Mouse (Mus musculus) testis, postnatal 10 days (tissue): Measurements from ENCODE around the gene Ryr1.

Experiments
- DNase-seq: peaks from one replicate; pipeline ENCODE4 v3.0.0; 2021; ENCODE audit warnings: low spot score

The Ryr1 gene

GRCm38 (mm10) chr7:29032685-29033084 lies 92.3 kb downstream of the Ryr1 start:
- no peak for DNase-seq

GRCm38 (mm10) chr7:29031641-29032040 lies 93.3 kb downstream of the Ryr1 start:
- no peak for DNase-seq

DNA sequence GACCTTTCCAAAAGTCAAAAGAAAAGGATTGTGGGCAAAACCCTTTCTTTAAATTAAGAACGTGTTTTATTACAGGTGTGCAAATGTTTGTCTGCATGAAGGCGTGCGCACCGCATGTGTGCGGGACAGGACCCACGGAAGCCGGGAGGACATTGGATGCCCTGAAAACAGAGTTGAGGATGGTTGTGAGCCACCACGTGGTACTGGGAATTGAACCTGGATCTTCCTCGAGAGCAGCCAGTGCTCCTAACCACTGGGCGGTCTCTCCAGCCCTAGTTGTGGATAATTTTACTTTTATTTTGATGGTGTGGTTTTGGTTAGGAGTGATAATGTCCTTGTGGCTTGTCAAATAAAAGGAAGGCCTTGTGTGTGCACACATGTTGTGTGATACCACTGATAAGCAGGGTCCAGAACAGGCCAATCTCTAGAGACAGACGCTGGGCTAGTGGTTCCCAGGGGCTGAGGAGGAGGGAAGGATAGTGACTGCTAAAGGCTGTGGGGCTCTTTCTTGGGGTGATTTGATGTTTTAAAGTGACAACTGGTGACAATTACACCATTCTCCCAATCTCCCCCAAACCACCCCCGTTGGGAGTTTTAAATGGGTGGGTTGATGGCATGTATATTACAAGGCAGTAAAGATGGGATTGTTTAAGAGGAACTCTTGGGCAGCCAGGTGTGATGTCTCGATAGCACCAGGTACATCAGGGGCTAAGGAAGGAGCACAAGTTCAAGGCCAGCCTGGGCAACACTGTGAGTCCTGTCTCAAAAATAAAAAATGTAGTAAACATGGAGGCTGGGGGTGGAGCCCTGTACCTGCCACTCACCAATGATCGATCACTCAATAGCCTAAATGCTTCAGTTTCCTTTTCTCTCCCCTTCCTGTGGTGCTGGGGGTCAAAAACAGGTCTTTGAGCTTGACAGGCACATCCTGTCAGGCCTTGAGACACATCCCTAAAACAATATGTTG lies 95.0 kb downstream of the Ryr1 start:
- DNase-seq = no peak

- DNase-seq = no peak
Observed at GRCm38 (mm10) chr7:29028761-29029160, 96.2 kb downstream of the Ryr1 start.

GRCm38 (mm10) chr7:29026811-29027210 lies 98.2 kb downstream of the Ryr1 start:
- DNase-seq = no peak

DNA sequence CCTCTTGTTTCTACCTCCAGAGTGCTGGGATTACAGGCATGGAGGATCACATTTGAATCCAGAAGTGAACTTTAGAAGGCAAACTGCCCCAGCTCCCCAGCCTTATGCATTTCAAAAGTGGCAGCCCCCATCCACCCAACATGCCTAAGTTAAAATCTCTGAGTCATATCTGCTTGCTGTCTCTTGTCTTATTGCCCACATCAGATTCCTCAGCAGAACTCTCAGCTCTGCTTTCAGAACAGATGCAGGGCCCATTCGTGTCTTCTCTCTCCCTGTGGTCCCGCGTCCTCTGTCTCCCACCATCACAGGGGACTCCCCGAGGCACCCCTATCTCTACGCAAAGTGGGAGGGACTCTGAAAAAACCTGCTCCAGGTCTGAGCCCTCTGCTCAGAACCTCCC lies 98.8 kb downstream of the Ryr1 start:
- no peak for DNase-seq

DNA sequence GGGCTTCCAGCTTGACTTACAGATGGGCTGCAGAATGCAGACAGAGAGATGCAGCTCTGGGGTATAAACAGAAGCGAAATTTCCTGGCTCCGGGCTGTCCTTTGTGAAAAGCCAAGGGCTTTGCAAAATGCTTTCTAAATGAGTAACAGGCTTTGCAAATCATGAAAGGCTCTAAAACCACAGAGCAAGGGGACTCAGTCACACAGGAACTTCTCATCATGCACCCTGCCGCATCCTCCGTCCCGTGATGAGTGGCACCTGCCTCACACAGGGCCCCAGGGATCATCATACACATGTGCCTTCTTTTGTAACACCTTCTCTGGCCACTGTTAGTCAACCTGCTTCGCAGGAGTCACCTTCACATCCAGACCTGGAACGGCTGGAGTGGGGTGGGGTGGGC lies 99.4 kb downstream of the Ryr1 start:
- no peak for DNase-seq

DNA sequence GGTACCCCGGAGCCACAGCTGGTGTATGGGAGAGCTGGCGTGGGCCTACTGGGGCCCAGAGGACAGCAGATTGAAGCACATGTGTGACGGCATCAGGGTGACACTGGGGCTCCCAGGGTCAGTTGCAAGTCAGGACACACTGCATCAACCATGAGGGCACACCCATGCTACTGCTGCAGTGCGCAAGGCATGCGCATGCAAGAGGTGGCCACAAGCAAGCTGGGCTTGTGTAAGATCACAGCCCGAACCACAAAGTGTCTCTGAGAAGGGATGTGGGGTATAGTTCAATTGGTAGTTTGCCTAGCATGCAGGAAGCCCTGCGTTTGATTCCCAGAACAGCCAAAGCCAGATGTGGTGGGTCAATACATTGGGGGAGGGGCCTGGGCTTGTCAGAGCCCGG lies 101.5 kb downstream of the Ryr1 start:
- no peak for DNase-seq

- no peak for DNase-seq
Observed at GRCm38 (mm10) chr7:29022479-29022878, 102.5 kb downstream of the Ryr1 start.

DNA sequence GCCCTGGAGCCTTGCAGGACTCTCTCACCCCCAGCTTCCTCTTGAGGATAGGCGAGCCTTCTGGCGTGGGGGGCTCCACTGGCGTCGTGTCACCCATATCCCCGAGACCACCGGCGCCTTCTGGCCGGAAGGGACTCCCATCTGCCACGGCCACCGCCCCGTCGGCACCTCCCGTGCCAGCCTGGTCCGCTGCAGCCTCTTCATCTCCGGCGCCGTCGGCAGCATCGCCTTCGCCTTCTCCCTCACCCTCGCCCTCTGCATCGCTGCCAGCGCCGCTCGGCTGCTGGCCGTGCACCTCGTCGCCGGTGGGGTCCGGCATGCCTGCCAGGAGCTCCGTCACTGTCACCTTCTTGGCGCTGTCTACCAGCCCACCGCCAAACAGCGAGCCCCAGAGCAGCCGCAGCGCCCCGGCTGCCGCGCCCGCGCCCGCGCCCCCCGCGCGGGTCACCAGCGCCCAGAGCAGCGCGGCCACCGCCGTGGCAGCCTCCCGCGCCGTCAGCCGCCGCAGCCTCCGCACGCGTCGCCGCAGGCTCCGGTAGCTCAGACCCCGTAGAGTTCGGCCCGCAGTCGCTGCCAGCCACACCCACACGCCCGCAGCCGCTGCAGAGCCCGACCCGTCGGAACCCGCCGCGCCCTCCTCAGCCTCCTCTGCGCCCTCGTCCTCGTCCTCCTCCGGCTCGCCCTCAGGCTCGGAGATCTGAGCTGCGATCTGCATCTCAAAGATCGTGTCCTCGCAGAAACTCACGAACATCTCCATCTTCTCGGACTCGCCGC lies 105.3 kb downstream of the Ryr1 start:
- DNase-seq = no peak

DNA sequence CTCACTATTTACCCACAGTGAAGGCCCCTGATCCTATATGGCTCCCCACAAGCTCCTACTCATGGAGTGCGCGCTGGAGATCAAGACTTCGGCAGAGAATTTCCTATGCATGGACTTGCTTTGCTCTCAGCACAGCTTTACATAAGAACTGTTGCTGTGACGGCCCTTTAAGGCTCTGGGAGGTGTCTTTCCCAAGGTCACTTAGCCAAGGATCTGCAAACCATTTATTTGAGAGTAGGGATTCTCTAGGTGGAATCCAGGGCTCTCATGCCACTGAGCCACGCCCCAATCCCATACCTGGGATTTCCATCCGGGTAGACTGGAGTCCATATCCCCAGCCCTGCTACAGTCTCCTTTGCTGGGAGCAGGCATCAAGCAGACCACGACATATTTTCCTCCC lies 107.8 kb downstream of the Ryr1 start:
- DNase-seq = no peak

GRCm38 (mm10) chr7:29016440-29016839 lies 108.5 kb downstream of the Ryr1 start:
- no peak for DNase-seq

- DNase-seq = no peak
Observed at GRCm38 (mm10) chr7:29014984-29015383, 110.0 kb downstream of the Ryr1 start.

DNA sequence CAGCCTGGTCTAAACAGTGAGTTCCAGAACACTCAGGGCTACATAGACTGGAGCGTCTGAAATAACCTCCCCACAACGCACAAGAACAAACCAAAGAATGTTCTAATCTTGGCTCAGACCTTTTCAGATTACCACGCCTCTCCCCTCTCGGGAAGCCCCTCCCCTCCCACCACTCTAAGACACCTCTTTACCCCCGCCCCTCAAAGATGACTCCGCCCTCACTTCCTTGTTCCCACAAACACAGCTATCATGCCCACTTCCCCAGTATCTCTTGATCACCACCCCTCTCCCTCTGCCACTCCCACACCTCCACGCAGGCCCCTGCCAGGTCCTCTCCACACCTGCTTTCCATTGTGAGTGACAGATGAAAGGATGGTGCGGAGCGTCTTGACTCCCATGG lies 116.3 kb downstream of the Ryr1 start:
- DNase-seq = no peak

GRCm38 (mm10) chr7:29008171-29008570 lies 116.8 kb downstream of the Ryr1 start:
- DNase-seq = no peak

DNA sequence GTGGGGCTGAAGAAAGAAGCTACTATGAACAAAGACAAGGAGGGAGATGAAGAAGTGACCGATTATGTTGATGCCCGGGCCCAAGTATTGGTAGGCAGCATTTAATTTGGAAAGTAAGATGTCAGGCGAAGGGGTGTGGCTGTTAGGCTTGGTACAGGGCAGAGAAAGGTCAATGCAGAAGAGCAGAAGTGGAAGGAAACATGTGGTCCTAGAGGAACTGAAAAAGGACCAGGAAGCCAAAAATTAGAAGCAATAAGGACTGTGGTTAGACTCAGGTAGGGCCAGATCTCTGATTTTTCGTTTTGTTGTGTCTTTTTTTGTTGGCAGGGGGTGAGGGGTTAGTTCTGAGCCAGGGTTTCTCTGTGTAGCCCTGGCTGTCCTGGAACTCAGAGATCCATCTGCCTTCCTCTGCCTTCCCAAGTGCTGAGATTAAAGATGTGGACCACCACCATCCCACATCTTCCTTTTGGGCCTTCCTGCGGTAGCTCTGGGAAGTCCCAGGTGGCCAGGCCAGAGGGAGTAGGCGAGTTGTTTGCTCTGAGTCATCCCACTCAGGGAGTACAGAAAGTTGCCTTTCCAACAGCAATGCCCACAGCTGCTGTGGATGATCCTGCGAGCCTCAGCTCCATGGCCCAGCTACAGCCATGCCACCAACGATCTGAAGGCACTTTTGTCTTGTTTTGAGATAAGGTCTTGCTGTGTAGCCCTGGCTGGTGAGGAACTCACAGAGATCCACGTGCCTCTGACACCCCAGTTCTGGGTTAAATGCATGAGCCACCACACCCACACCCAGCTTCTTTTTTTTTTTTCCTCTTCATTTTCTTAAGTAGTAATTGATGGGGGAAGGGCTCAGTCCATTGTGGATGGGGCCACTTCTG lies 117.5 kb downstream of the Ryr1 start:
- no peak for DNase-seq

GRCm38 (mm10) chr7:29000651-29001605 lies 124.1 kb downstream of the Ryr1 start:
- peak; percentile 86 for DNase-seq

DNA sequence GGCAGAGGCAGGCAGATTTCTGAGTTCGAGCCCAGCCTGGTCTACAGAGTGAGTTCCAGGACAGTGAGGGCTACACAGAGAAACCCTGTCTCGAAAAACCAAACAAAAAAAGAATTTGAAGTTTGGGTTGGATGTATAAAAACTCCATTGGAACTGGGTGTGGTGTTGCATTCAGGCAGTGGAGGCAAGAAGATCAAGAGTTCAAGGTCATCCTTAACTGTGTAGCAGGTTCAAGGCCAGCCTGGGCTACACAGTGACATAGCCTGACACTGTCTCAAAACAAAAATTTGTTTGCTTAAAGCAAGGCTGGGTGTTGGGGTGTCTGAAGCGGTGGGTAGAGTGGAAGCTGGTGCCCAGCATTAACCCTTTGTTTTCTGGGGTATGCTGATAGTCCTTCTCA lies 131.6 kb downstream of the Ryr1 start:
- no peak for DNase-seq

DNA sequence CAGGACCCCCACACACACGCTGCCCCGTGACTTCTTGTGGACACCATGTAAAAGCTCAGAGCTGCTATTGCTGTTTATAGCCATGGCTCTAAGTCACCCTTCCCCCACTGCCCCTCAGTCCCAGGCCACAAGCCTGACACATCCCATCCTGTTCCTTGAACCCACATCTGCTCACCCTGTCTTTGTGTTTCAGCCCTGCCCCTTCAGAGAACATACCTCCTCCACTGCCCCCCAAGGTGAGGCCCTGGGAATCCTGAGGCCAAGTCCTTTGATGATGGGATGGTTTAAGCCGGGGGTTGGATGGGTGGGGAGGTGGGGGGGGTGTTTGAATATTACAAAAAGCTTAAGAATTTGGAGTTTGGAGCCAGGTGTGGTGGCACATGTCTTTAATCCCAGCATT lies 132.0 kb downstream of the Ryr1 start:
- DNase-seq = no peak

GRCm38 (mm10) chr7:28991616-28992015 lies 133.4 kb downstream of the Ryr1 start:
- no peak for DNase-seq

DNA sequence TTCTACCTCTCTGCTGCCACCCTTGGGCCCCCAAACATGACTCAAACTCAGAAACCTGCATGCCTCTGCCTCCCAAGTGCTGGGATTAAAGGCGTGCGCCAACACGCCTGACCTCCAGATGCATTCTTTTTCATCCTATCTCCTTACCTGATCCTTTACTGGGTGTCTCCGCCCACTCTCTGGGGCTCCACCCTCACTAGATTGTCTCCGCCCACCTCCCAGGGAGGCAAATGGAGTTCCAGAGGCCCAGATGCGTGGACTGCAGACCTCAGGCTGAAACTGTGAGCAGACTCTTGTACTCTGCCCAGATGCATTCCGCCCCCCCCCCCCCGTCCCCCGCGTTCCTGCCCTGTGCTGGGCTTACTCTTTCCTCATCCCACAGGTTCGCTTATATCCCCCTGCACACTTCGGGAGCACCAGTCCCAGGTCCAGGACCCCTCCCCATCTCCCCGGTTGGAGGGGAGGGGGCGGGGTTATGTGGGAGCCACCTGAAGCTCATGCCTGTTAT lies 134.2 kb downstream of the Ryr1 start:
- DNase-seq = no peak
